Mouse (Mus musculus) MEL (cell line): ENCODE results near the gene Pbx4.

Source experiments
- CHD2 ChIP-seq: IDR thresholded peaks from 2 replicates; pipeline ENCODE4 v1.6.1; 2011; ENCODE audit warnings: low read length, improper control_type of control experiment
- CTCF ChIP-seq, 3 experiments: IDR thresholded peaks in 2 of 3; conservative IDR thresholded peaks in 1 of 3; 2 replicates each; pipeline ENCODE4 v1.5.1; 2011 to 2012; ENCODE audit warnings: low read length in 3 of 3, low read depth in 2 of 3, mild to moderate bottlenecking in 2 of 3, improper control_type of control experiment in 1 of 3, inconsistent platforms in 1 of 3, mixed read lengths in 1 of 3, moderate library complexity in 1 of 3; ENCODE audit not compliant: control insufficient read depth in 1 of 3, insufficient read depth in 1 of 3, poor library complexity in 1 of 3, severe bottlenecking in 1 of 3
- ELF1 ChIP-seq: IDR thresholded peaks from 2 replicates; pipeline ENCODE4 v1.6.1; 2014; ENCODE audit warnings: low read depth, mild to moderate bottlenecking, inconsistent platforms, low read length, improper control_type of control experiment, moderate library complexity
- KAT2A ChIP-seq: conservative IDR thresholded peaks from 2 replicates; pipeline ENCODE4 v1.6.1; 2012; ENCODE audit warnings: low read depth, low read length, improper control_type of control experiment, inconsistent platforms
- POLR2A ChIP-seq, 2 experiments: IDR thresholded peaks; 2 replicates each; pipeline ENCODE4 v1.6.1; 2011 to 2012; ENCODE audit warnings: low read length in 2 of 2, mild to moderate bottlenecking in 2 of 2, control low read depth in 1 of 2, improper control_type of control experiment in 1 of 2, low read depth in 1 of 2, moderate library complexity in 1 of 2; ENCODE audit not compliant: control insufficient read depth in 1 of 2, insufficient read depth in 1 of 2, poor library complexity in 1 of 2
- RCOR1 ChIP-seq: IDR thresholded peaks from 2 replicates; pipeline ENCODE4 v1.6.1; 2012; ENCODE audit warnings: low read depth, mild to moderate bottlenecking, inconsistent platforms, low read length, improper control_type of control experiment
- SIN3A ChIP-seq: IDR thresholded peaks from 2 replicates; pipeline ENCODE4 v1.6.1; 2012; ENCODE audit warnings: low read length, improper control_type of control experiment, inconsistent platforms
- SMC3 ChIP-seq: IDR thresholded peaks from 2 replicates; pipeline ENCODE4 v1.6.1; 2011; ENCODE audit warnings: low read depth, low read length, improper control_type of control experiment
- TAL1 ChIP-seq: IDR thresholded peaks from 2 replicates; pipeline ENCODE4 v1.6.1; 2012; ENCODE audit warnings: mild to moderate bottlenecking, inconsistent platforms, low read length, moderate library complexity, mixed read lengths
- UBTF ChIP-seq: IDR thresholded peaks from 2 replicates; pipeline ENCODE4 v1.6.1; 2012; ENCODE audit warnings: low read depth, mild to moderate bottlenecking, inconsistent platforms, low read length, improper control_type of control experiment, moderate library complexity, borderline replicate concordance; ENCODE audit not compliant: insufficient read depth
- USF1 ChIP-seq: IDR thresholded peaks from 2 replicates; pipeline ENCODE4 v1.6.1; 2014; ENCODE audit warnings: low read depth, mild to moderate bottlenecking, inconsistent platforms, low read length, improper control_type of control experiment, moderate library complexity
- ZNF384 ChIP-seq: IDR thresholded peaks from 2 replicates; pipeline ENCODE4 v1.6.1; 2012; ENCODE audit warnings: low read depth, mild to moderate bottlenecking, inconsistent platforms, low read length, improper control_type of control experiment

DNA sequence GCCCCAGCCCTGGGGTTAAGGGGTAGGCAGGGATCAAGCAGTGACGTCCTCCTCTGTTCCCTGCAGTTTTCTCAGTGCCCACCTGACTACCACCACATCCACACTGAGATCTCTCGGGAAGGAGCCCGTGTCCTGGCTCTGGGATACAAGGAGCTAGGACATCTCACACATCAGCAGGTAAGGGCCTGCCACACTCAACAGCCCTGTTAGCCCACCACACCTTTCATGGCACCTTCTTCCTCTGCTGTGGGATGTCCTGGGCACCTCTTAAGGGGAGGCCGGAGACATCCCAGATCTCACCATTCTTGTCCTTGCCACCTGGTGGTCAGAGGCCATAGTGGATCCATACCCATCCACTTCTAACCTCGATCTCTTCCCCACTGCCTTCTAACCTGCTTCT is 32.3 kb upstream of the Pbx4 start:
- TF ChIP-seq POLR2A (IDR thresholded peaks at IDR 0.05; ENCODE audit: control insufficient read depth in 1 of 2, insufficient read depth in 1 of 2, low read depth in 1 of 2, low read length in 2 of 2, poor library complexity in 1 of 2): no peak
- no peak for TF ChIP-seq CTCF (IDR thresholded peaks at IDR 0.05 in 2 of 3, conservative IDR thresholded peaks at IDR 0.05 in 1 of 3; ENCODE audit: control insufficient read depth in 1 of 3, insufficient read depth in 1 of 3, low read depth in 2 of 3, low read length in 3 of 3, poor library complexity in 1 of 3, severe bottlenecking in 1 of 3)
- no peak for TF ChIP-seq KAT2A
- TF ChIP-seq SIN3A: no peak
- TF ChIP-seq RCOR1: no peak
- no peak for TF ChIP-seq USF1
- TF ChIP-seq SMC3: no peak
- no peak for TF ChIP-seq ELF1
- no peak for TF ChIP-seq TAL1
- TF ChIP-seq UBTF: no peak
- TF ChIP-seq ZNF384: no peak
- TF ChIP-seq CHD2: no peak
